Mouse (Mus musculus): ENCODE results near the gene Retreg1.

Retreg1 gene

GRCm38 (mm10) chr15:25843086-25843991 is at the start of gene Retreg1:
Gene Retreg1, plus strand, starts transcription at chr15:25843180.
- peak; percentile 70 for DNase-seq (ENCODE audit: low spot score)

GRCm38 (mm10) chr15:25794123-25794522 is 48.9 kb upstream of the Retreg1 start:
- no peak for DNase-seq (ENCODE audit: low spot score)

DNA sequence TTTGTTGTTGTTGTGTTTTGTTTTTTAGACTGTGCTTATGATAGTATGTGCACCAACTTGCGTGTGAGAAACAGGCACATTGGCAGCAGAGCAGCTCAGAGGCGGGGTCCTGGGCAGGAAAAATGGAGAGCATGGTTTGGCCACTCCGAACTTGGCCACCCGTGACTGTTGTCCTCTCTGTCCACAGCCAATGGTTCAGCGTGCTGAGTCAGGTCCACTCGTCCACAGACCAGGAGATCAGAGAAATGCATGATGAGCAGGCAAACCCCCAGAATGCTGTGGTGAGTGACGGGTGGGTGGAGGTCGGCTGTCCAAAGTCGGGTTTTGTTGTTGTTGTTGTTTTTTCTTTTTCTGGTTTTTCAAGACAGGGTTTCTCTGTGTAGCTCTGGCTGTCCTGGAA is 47.5 kb upstream of the Retreg1 start:
- no peak for DNase-seq (ENCODE audit: low spot score)

- DNase-seq (ENCODE audit: low spot score): no peak
Observed at GRCm38 (mm10) chr15:25796353-25796752, 46.6 kb upstream of the Retreg1 start.

- no peak for DNase-seq (ENCODE audit: low spot score)
Observed at GRCm38 (mm10) chr15:25797179-25797578, 45.8 kb upstream of the Retreg1 start.

DNA sequence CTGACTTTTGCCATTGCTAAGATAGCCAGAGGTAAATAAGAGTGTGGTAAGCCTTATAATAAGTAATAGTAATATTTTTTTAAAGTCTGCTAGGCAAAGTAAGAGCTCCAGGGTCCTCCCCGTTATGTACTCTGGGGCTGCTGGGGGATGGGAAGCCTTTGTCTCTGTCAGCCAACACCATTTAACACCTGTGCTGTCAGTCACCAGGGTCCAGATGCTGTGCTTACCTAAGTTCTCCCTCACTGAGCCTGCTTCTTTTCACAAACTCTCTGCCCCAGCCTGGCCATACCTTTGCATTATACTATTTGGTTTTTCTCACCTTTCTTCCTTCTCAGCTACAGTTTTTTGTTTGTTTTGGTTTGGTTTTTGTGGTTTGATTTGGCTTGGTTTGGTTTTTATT is 45.1 kb upstream of the Retreg1 start:
- no peak for DNase-seq (ENCODE audit: low spot score)

DNA sequence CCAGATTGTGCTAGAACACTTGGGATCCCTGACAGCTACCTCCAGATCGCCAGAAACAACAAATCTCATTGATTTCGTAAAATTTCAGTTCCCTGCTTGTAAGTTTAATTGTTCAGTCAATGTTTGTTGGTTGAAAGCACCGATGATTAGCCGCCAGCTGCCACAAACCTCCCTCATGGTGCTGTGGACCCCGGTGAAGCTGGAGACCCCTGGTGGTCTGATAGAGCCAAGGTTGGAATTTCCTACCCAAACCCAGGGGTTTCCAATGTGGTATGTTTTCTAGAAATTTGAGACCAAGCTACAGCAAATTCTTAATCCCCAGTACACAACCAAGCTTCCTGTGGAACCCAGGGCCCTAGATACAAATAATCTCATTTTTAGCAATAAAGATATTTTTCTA is 41.3 kb upstream of the Retreg1 start:
- DNase-seq (ENCODE audit: low spot score): no peak

DNA sequence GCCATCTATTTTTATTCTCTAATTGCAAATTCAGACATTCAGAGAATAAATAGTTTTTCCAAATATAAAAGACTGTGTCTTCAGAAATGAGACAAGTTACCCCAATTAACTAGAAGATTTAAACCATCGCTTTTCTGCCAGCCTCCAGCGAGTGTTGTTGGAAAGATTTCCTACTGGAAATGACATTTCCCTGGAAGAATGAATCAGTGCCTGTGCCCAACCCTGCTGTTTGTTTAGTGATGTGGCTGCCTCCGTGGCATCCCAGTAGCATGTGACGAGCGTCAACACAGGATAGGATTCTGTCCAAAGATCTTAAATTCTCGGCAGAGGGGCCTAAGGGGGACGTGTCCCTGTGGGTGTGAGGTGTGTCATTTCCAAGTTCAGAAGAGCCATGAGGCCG is 40.8 kb upstream of the Retreg1 start:
- DNase-seq (ENCODE audit: low spot score): no peak

DNA sequence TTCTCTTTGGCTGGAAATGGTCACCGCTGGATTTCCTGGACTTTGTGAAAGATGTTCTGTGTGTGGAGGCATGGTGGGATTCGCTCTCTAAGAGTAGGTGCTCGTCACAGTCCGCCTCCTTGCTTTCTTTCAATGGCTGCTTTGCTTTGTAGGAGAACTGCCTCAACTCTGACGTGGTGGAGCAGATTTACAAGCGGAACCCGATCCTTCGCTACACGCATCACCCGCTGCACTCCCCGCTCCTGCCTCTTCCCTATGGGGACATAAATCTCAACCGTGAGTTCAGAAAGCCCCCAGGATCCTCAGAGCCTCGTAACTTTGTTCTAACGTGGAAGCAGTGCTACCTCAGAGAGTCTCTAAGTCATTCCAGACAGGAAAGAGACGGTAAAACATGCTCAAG is 39.9 kb upstream of the Retreg1 start:
- DNase-seq (ENCODE audit: low spot score): no peak

- DNase-seq (ENCODE audit: low spot score): peak; percentile 29
Observed at GRCm38 (mm10) chr15:25805336-25806110, 37.5 kb upstream of the Retreg1 start.

DNA sequence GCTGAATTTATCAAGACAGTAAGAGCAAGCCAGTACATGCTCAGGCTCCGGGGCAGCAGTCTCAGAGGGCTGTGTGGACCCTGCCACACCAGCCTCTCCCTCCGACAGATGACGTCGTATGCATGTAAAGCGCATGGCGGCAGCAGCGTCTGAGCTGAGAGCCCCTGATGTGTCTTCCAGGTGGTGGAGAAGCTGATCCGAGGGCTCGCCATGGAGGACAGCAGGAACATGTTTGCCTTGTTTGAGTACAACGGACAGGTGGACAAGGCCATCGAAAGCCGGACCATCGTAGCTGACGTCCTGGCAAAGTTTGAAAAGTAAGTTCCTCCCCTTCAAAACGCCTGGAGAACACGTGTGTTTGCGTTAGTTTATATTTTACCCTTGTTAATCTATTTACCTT is 36.6 kb upstream of the Retreg1 start:
- no peak for DNase-seq (ENCODE audit: low spot score)

DNA sequence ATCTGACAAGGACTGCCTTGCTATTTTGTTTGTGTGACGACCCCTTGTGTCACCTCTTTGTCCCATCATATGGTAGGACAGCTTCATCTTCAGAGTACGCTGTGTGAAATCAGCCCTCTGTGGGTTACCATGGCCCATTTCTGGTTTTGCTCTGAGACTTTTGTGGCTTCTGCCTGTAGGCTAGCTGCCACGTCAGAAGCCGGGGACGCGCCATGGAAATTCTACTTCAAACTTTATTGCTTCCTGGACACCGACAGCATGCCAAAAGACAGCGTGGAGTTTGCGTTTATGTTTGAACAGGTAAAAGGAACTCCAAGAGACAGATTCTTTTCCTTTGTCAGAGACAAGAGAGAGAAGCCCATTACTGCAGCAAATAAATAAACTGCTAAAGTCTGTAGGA is 36.1 kb upstream of the Retreg1 start:
- no peak for DNase-seq (ENCODE audit: low spot score)

GRCm38 (mm10) chr15:25808677-25809460 is 34.1 kb upstream of the Retreg1 start:
- no peak for DNase-seq (ENCODE audit: low spot score)

DNA sequence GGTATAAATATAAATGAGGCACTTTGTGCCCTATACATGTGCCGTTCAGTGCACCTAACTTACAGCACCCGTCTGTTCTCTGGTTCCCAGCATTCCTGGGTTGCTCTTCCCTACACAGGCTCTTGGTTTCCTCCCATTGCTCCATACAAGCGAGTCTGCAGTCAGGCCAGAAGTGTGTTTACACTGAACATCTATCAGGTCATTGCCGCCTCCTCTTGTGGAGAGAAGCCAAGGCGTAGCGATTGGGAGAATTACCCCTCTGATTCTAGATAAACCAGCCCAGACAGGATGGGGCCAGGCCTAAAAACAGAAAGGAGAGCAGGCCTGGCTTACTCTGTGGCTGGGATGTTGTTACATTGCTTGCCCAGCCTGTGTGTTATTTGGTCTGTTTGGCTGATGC is 33.3 kb upstream of the Retreg1 start:
- no peak for DNase-seq (ENCODE audit: low spot score)

DNA sequence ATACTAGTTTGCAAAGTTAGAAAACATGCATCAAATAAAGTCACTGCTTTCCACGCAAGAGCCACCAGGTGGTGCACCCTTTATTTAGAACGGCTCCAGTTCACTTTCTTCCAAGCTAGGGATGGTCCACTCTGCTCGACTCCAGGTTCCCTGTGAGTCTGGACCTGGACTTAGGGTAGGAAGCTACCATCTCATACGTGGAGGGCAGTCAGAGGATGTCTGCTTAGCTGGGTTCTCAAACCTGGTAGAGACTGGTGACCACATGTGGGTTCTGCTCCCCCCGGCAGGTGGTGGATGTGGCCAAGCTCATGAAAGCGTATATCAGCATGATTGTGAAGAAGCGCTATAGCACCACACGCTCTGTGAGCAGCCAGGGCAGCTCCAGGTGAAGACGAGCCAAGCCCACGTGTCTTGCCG is 31.1 kb upstream of the Retreg1 start:
- DNase-seq (ENCODE audit: low spot score): peak; percentile 35

DNA sequence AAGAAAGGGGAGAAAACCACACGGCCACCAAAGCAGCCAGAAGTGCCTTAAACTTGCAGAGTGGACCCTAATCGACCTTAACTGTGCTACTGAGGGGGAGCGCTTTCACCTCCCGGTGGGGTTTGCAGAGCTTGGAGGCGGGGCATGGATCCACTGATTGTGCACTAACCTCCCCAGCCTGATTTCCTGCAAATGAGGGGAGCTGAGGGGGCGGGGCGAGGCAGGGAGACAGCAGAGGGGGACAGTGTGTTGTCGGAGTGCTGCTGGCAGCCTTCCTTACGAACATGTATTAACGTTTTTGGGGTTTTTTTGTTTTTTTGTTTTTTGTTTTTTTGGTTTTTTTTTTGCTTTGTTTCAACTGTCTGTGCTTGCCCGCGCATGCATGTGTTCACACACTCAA is 30.5 kb upstream of the Retreg1 start:
- DNase-seq (ENCODE audit: low spot score): no peak

GRCm38 (mm10) chr15:25814535-25814934 is 28.4 kb upstream of the Retreg1 start:
- DNase-seq (ENCODE audit: low spot score): no peak

- DNase-seq (ENCODE audit: low spot score): no peak
Observed at GRCm38 (mm10) chr15:25817191-25817590, 25.8 kb upstream of the Retreg1 start.

GRCm38 (mm10) chr15:25821981-25822380 is 21.0 kb upstream of the Retreg1 start:
- no peak for DNase-seq (ENCODE audit: low spot score)

GRCm38 (mm10) chr15:25822656-25823055 is 20.3 kb upstream of the Retreg1 start:
- DNase-seq (ENCODE audit: low spot score): no peak

DNA sequence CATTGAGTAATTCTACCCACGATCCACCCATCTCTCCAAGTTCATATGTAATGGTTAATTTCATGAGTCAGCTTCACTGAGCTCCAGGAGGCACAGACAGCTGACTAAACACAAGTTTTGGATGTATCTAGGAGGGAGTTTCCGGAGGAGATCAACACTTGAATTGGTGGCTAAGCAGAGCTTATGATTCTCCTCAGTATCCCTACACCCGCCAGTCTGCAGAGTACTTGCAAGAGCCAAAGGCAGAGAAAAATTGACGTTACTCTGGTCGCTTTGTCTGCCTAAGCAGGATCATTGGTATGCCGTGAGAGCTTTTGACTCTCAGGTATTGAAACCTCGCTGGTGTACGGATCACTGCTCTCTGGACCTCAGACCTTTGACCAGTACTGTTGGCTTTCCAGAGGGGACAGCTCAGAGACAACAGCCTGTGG is 16.4 kb upstream of the Retreg1 start:
- no peak for DNase-seq (ENCODE audit: low spot score)

- DNase-seq (ENCODE audit: low spot score): peak; percentile 44
Observed at GRCm38 (mm10) chr15:25828464-25828863, 14.5 kb upstream of the Retreg1 start.

Data from spleen, adult 12 weeks (tissue).